Mouse (Mus musculus) cerebellum, adult 11 months (tissue): ENCODE results near the gene Cbx2.

Experiments
- DNase-seq: peaks from one replicate; pipeline ENCODE4 v3.0.0; 2022

Gene Cbx2

DNA sequence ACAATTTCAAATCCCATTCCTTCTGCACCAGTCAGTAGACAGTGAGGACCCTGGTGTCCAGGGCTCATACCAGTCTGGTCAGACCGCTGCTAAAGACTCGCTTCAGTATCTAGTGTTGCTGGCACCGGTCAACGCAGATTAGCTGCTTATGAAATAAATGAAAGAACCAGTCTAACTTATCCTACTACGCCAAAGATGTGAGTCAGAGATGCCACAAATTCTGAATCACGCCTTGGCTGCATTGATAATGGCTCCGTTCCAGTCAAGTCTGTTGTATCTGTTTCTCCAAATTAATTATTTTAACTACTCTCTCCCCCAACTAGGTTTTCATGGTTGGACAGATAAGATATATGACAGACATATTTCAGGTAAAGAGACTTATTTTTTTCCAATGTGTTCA lies 1.6 kb upstream of the Cbx2 start:
- no peak for DNase-seq

DNA sequence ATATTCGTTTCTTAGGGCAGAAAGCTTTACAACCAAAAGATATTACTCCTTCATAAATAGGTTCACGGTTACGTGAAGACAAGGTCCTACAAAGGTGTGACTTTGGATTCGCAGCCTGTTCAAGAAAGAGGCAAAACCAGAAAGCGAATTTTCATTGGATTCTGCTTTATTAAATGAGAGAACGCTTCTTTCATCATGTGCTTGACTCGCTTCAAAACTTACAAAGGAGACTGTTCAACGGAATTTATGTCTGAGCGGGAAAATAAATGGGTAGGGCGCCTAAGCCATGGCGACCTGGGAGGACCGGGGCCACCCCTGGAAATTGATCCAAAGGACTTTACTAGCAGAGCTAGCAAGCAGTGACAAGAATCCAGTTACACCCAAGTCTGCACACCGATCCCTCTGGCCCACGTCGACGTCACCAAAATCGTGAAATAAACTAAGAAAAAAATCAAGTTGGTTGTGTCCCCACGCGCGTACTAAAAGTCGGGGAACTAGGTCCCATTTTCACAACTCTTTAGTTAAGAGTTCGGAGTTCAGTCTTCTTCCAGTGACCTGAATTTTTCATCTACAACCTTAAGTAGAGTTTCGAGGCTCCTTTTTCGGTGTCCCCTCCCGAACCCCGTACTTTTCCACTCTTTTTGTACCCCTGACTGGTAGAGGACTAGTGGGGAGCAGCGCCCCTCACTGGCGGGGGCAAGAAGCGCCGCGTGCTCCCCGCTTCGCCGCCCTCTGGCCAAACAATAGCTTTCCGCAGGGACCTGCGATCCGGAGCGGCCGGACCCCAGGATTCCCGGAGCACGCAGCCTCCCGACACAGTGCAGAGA lies 481 bp upstream of the Cbx2 start:
- no peak for DNase-seq

DNA sequence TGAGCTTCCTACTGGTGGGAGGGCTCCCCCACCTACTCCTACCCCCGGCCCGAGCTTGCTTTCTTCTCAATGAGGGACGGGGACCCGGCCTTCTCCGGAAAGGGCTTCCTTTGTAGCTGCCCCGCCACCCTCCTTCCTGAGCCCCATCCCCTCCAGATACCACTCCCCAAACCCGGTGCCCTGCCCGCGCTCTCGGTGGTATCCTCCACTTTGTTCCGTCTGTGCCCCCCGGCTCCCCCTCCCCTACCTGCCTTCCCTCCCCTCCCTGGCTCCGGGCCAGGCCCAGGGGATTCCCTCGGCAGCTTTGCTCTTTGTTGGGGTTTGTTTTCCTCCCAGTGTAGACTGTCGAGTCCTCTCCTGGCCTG lies 836 bp downstream of the Cbx2 start:
- no peak for DNase-seq

DNA sequence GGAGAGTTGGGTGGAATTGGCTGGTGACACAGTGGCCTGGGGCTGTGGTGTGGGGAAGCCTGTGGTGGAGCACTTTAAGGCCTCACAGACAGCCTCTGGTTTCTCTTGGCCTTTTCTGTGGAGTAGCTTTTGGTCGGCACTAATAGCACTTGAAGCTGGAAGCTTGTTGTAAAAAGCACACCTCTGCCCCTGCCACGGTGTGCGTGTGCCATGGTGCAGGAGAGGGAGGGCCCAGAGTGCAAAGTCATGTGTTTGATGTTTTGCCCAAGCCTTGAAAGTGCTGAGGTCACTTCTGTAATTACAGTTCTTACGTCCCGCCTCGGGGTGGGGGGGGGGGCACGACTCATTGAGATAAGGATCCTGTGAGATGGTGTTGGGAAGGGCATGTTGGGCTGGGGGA lies 1.5 kb downstream of the Cbx2 start:
- no peak for DNase-seq

DNA sequence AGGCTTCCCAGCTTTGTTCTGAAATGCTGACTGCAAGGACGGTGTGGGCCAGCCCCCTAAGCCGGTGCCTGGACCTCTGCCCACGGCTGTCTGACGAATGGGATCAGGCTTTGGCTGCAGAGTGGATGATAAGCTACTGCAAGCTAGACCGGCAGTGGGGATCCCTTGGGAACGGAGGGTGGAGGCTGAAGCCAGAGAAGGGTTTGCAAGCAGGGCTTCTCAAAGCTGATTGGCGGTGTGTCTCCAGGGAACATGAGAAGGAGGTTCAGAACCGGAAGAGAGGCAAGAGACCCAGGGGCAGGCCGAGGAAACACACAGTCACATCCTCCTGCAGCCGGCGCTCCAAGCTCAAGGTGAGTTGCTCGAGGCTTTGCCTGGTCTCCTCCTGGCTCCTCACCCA lies 3.4 kb downstream of the Cbx2 start:
- DNase-seq: no peak

DNA sequence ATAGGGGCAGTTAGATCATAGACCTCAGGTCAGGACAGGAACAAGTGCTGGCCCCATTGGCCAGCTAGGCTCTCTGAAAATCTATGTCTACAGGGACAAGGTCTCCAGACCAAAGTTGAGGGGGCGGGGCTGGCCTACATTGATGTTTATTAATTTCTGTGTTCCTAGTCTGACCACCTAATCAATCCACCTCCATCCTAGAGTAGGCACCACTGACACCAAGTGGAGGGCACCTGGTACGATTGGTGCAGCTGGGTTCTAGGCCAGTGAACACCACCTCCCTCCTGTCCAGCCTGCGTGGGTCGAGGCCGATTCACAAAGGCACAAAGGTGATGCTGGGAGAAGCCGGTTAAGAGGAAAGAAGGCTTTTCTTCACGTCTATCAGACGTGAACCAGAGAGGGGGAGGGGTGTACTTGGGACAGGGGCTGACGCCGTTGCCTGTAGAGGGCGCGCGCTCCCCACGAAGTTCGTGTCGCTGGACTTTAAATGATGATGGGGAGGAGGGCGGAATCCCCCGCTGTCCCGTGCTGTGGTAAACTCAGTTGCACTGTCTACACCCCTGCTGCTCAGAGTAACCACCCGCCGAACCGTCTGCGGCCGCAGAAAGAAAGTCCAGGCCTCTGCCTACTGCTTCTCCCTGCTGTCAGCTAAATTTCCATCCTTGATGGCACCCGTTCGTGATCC lies 11.3 kb downstream of the Cbx2 start:
- DNase-seq: peak; percentile 72

DNA sequence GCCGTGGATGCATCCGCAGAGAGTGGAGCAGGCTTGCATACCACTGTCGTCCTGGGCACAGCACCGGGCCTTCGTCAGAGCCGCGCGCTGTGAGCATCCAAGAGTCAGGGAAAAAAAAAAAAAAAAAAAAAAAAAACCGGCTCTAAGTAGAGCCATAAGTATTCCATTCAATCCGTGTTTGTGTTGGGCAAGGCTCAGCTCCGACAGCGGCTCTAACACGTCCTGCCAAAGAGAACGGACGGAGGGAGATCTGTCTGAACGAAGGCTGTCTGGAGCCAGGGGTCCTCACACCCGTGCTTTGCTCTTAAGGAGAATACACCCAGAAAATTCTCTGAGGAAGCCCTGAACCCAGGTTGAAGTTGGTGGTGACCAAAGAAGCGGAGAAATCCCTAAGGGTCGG lies 11.9 kb downstream of the Cbx2 start:
- DNase-seq: no peak

DNA sequence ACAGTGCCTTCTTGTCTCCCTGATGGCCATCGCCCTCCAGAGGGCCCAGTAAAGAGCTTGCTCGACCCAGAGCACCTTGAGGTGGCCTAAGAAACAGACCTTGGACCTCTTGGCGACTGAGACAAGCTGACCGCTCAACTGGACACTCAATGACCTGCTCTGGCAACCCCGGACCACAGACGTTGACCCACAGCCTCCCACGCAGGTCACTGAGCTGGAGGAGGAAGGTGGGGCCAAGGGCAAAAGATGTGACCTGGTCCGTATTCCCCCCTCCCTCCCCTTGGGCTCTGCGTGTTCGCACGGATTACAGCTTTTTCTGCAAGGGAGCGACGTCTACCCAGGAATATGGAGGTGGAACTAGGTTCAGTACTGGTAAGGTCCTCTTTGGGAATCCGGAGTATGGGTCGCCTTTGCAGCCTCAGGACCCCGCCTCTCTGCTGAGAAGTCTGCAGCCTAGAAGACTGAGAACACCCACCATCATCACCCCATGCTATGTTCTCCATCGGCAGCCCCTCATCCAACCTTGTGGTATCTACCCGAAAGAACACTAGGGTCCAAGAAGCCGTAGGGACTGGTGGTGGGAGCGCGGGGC lies 12.4 kb downstream of the Cbx2 start:
- no peak for DNase-seq

DNA sequence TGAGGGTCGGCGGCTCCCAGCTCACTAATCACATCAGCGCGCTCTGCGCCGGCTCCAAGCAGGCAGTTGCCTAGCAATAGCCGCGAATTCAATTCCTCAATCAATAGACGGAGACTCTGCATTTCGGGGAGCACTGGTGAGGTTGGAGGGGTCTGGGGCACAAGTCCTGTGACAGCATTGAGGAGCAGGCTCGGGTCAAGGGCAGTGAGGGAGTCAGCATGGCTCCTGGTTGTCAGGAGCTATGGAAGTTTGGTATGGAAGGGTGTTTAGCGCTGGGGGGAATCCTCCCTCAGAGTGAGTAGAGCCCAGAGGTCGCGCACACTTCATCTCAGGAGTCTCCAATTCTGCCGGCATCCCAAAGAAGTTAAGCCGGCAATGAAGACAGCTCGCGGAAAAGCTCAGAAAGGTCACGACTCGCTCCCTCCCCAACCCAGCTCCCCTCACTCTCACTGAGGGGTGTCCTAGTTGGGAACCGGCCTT lies 13.0 kb downstream of the Cbx2 start:
- no peak for DNase-seq

DNA sequence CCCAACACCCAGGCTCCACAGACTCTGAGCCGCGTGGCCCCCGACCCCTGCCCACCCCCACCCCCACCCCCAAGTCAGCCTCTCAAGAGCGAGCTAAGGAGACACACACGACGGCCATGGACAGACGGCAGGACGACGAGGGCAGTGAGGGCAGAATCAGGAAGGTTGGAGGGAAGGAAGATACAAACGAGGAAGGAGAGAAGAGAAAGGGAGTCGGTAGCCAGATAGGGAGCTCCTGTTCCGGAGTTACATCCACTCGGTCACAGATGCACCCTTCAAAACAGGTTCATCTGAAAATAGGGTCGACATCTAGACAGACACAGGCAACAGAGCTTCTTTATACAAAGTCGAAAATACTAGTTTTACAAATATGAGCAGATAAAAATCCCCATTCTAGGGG lies 13.7 kb downstream of the Cbx2 start:
- no peak for DNase-seq

DNA sequence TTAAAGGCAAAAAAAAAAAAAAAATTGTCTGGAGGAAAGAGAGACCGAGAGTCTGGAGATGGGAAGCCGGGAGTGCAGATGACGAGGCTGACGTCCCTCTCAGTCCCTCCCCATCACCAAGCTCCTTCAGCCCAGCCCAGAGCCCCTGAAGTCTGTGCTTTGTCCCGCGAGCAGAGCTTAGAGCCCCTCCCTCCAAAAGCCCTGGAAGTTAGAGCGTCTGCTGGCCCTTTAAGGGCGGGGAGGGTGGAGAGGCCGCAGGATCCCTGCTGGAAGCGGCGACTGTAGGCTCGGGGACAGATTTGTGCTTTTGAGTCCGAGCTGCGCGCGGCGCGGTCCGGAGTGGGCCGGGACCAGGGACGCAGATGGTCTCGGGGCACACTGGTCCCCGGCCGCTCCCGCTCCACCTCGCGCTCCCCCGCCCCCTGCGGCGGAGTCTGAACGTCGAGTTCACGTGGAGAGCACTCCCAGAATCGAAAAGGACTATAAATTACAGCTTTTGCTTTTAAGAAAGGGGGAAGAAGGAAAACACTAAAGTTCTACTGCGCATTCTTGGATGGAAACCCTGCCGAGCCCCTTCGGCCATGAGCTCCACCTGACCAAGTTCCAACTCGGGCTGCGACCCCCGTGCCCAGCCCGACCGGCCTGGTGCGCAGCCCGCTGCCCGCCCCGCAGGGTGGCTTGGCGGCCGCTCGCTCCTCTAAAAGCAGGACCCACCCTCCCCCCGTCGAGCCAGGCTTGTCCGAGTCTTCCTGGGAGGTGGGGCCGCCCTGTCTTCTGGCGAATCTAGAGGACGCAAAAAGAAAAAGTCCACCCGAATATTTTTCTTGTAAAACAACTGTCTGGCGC lies 14.4 kb downstream of the Cbx2 start:
- DNase-seq: no peak

DNA sequence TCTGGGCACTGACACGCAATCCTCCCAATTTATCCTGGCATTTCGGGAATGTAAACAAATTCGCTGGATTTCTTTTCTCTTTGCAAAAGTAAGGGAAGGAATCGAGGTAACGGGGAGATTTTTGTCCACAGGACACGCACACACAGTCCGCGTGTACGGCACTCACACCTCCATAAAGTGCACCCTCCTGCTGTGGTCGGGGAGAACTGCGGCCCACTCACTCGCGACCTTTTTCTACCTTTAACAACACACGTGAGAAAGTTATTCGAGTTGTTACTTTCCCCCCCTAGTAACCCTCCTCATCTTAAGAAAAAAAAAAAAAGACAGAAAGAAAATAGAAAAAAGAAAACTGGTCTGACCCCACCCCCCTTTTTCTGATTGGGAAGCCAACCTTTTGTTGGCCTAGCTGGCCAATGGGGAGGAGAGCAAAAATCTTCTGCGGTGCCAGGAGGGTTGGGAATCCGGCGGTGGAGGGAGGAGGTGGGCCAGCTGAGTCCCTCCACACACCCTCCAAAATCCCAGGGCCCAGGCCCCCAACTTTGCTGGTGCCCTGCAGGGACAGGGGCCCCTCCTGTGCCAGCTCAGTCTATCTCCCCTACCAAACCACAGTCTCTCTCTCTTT lies 15.1 kb downstream of the Cbx2 start:
- DNase-seq: no peak

DNA sequence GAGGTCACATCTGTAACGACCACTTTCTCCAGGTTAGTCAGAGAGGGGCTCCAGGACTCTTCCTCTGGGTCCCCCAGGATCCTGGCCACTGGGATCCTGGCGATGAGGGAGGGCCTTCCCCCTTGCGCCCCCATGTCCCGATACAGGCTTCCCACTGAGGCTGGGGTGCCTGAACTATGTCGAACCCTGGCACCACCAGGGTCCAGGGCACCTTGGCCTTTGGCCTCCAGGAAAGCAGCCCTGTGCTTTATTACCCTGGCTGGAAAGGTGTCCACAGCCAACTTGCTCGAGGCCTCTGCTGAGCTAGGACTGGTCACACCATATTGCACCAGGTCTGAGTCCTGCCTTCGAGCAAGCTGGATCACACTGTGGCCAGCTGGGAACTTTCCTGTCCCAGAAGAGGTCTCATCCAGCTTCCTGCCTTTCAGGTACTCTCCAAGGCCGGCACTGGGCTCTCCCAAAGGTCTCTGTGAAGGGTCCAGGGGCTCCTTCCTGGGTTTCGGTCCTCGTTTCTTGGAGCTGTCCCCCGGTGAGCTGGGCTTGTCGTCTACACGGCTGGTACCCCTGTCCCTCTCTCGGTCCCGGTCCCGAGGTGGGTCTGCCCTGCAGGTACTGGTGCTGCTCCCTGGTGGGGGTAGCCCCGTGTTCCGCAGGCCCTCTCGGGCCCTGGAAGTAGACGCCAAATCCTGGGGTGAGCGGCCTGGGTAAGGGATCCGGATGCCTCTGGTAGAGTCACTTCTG lies 16.2 kb downstream of the Cbx2 start:
- DNase-seq: no peak

DNA sequence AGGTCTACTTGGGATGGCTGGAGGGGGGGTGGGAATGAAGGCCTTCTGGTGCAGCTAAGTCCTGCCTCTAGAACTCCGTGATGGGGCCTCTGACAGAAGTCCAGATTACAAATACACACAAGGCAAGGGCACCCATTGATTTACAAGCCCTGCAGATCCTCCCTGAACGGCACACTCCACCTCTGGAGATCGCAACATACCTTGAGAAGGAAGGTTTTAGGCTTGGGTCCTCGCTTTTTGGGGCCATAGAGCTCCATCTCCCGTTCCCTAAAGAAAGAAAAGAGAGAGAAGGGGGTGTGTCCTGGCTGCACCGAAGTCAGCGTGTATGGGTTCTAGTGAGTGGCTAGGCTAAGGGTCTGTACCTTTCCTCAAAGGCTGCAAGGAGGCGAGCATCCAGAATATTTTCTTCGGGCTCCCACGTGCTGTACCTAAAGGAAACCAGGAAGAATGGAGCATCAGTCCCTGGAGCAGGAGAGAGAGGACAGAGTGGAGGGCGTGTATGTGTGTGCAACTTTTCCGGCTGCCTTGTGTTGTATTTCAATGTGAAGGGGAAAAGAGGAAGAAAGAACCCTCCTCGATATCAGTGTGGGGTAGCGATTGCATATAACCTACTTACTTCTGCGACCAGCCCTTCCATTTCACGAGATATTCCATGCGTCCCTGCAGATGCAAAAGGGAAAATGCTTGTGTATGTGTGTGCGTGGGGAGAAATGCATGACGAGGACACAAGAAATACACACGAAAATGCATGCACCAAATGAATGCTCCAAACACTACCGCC lies 17.2 kb downstream of the Cbx2 start:
- DNase-seq: no peak

DNA sequence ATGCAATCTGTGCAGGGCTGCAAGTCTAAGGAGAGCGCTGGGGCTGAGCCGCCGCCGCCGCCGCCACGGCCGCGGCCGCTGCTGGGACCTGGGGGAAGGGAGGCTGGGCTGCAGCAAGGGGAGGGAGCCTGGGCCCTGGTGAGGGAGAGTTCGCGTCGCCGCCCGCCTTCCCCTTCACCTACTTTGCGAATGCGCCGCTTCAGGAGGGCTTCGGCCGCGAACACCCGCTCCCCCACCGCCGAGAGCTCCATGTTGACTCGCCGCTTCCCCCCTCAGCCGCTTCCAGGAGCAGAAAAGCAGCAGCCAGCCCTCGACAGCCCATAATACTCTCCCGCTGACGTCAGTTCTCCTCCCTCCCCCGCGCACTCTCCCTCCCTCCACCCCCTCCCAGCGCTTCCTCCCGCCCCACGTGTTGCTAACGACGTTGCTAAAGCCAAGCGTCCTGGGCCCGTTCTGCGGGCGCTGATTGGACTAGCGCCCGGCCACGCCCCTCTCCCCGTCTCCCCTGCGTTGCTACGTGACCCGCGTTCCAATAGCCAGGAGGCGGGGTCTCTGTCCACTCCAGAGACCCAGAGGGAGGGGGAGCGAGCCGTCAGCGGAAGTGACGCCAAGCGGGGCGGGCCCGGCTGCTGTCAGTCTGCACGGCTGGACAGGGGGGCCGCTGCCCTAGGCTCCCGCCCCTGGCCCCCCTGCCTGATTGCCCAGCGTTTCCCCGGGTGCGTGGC lies 18.0 kb downstream of the Cbx2 start, which contains the start of gene Cbx8:
Cbx8 (minus strand) TSS at position 370 of the 725 bp plus-strand sequence.
- DNase-seq: peak; percentile 100

DNA sequence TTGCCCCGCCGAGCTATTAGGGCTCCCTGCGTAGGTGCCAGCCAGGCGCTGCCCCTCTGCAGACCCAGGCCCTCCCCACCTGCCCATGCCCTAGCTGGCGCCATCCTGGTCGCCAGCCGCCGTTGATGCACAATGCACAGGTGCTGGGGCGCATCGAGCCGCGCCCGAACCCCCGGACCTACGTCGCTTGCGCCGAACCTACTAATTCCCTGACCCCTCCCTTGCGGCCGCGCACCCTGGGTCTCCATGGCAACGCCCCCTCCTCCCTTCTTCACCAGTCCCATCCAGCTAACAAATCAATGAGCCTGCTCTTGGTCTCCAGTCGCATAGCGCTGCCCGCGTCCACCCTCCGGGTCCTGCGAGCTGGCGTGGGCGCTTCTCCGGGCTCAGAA lies 18.6 kb downstream of the Cbx2 start:
- no peak for DNase-seq

DNA sequence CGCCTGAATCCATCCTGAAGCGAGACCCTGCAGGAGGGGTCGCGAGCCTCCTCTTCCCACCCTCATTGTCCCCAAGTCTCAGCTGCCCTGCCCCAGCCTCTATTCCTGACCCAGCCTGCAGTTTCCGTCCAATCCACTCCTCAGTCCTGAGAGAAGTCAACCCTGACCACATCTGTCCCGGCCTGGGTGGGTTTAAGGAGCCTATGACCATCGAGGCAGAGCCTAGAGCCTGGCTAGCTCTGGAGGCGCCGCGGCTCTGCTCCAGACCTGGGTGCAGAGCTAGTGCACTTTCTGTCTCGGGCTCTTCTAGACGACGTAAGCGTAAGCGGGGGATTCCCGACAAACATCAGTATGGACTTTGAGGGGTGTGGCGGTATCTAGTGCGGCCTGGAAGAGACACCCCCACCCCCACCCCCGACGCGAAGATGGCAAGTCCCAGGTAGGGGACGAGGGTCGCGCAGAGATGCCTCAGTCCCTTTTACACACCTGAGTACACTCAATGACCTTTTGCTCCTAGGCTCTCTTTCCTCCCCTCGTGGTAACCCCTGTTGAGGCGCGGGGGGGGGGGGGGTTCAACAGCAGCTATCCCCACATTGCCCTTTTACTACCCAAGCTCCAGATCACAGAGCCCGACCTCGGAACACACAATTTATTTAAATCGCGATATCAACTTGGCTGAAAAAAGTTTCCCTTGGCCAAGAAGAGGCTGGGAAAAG lies 19.1 kb downstream of the Cbx2 start:
- DNase-seq: no peak

DNA sequence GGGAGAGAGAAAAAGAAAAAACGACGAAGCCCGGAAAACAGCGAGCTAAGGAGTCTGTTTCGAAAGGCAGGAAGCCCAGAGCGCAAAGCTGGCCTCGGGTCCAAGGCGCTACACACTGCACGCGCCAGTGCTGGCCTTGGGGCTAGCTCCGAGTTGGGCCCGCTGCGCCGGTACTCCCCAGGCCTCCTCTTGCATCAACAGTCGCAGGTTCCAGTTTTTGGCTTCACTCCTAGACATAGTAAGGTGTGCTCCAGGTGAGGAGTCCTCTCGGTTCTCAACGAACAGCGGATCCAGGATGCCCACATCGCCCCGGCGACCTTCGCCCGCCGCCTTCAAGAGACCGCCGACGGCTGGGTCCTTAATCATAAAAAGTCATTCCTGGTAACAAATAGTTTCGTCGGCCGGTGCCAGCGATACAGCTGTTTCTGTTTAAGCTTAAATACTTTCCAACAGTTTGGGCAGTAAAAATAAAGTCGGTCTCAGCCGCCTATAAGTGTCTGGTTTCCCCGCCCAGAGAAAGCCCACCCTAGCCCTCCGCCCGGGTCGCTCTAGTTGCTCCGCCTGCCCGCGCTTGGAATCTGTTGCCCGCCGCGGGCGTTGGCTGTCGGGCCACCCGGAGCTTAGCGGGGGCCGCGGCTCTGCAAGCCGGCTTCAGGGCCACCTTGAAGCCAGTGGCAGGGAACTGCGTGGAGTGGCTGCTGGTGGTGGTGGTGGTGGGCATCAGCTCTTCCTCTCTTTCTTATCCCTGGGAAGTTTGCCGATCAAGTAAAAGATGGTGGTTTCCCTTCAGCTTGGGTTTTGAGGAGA lies 19.9 kb downstream of the Cbx2 start:
- DNase-seq: no peak

DNA sequence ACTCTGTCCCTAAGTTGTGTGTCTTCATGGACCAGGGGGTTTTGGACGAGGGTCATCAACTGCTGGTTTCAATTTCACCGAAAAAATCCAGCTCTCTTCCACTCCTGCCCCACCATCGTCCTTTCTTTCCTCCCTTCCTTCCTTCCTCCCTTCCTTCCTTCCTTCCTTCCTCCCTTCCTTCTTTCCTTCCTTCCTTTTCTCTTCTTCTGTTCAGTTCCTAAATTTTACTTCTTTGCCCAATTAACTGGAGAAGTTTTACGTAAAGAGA lies 20.4 kb downstream of the Cbx2 start:
- no peak for DNase-seq
